Mouse (Mus musculus): ENCODE data around the gene Gm813.

GRCm38 (mm10) chr16:58600846-58601245 lies 15.9 kb downstream of the Gm813 start:
- no peak for TF ChIP-seq CTCF (IDR thresholded peaks at IDR 0.05; ENCODE audit: low read depth)
- TF ChIP-seq EP300 (IDR thresholded peaks at IDR 0.05; ENCODE audit: low read depth), result no peak
